Mouse (Mus musculus) testis, postnatal 14 days (tissue): ENCODE measurements around the gene Zfp704.

Source experiments
- DNase-seq: peaks from one replicate; pipeline ENCODE4 v3.0.0; 2021; ENCODE audit warnings: low spot score

Zfp704 gene

GRCm38 (mm10) chr3:9460284-9460683 lies 149.6 kb downstream of the Zfp704 start:
- DNase-seq, result no peak

GRCm38 (mm10) chr3:9456380-9456890 lies 153.4 kb downstream of the Zfp704 start:
- no peak for DNase-seq

GRCm38 (mm10) chr3:9455351-9455750 lies 154.5 kb downstream of the Zfp704 start:
- no peak for DNase-seq

- no peak for DNase-seq
These were observed 155.1 kb downstream of the Zfp704 start for GRCm38 (mm10) chr3:9454556-9455330.

- no peak for DNase-seq
These were observed 159.4 kb downstream of the Zfp704 start for GRCm38 (mm10) chr3:9450521-9450920.

GRCm38 (mm10) chr3:9449261-9450007 lies 160.5 kb downstream of the Zfp704 start:
- DNase-seq, result no peak

GRCm38 (mm10) chr3:9448541-9448940 lies 161.3 kb downstream of the Zfp704 start:
- no peak for DNase-seq

- no peak for DNase-seq
These were observed 165.3 kb downstream of the Zfp704 start for GRCm38 (mm10) chr3:9444558-9444957.

GRCm38 (mm10) chr3:9443981-9444380 lies 165.9 kb downstream of the Zfp704 start:
- DNase-seq, result no peak

- DNase-seq, result no peak
These were observed 166.4 kb downstream of the Zfp704 start for GRCm38 (mm10) chr3:9443476-9443875.

GRCm38 (mm10) chr3:9441566-9442540 lies 168.0 kb downstream of the Zfp704 start:
- DNase-seq, result no peak

- DNase-seq, result no peak
These were observed 169.4 kb downstream of the Zfp704 start for GRCm38 (mm10) chr3:9440466-9440865.

- DNase-seq, result no peak
These were observed 170.1 kb downstream of the Zfp704 start for GRCm38 (mm10) chr3:9439619-9440286.

GRCm38 (mm10) chr3:9436256-9436655 lies 173.6 kb downstream of the Zfp704 start:
- DNase-seq, result peak; percentile 21

- no peak for DNase-seq
These were observed 175.3 kb downstream of the Zfp704 start for GRCm38 (mm10) chr3:9434394-9435175.

GRCm38 (mm10) chr3:9432796-9433526 lies 176.9 kb downstream of the Zfp704 start:
- DNase-seq, result no peak

- DNase-seq, result no peak
These were observed 177.7 kb downstream of the Zfp704 start for GRCm38 (mm10) chr3:9432226-9432625.

GRCm38 (mm10) chr3:9429946-9430345 lies 179.9 kb downstream of the Zfp704 start:
- DNase-seq, result no peak

GRCm38 (mm10) chr3:9427826-9428225 lies 182.1 kb downstream of the Zfp704 start:
- DNase-seq, result no peak

- no peak for DNase-seq
These were observed 184.2 kb downstream of the Zfp704 start for GRCm38 (mm10) chr3:9425661-9426060.
